Mouse (Mus musculus) midbrain, embryonic 15.5 days (tissue): ENCODE results near the gene Bpnt1. TPM values are rescaled to one million over a fixed set of nuclear protein-coding genes. Genes with fewer than 3 reads are reported as not detected.
A peak's percentile ranks its signal among the peaks of the same experiment; 100 is the strongest.

Source experiments
- ATAC-seq: fragments of 200-750 bp; cut with Nextera tagmentation; replicated peaks from 2 replicates; pipeline ENCODE4 v1.8.0; 2017; ENCODE audit warnings: moderate TSS enrichment
- H3K27ac ChIP-seq: fragments of 300-500 bp; sonication (generic); 2 replicates; pipeline ENCODE4 v1.5.1; 2015; ENCODE audit warnings: mild to moderate bottlenecking, inconsistent platforms
- H3K27me3 ChIP-seq: fragments of 300-500 bp; sonication (generic); replicated peaks from 2 replicates; pipeline ENCODE4 v1.6.1; 2015; ENCODE audit warnings: inconsistent platforms
- H3K36me3 ChIP-seq: fragments of 300-500 bp; sonication (generic); replicated peaks from 2 replicates; pipeline ENCODE4 v1.6.1; 2015; ENCODE audit warnings: inconsistent platforms
- H3K4me1 ChIP-seq: fragments of 300-500 bp; sonication (generic); 2 replicates; pipeline ENCODE4 v1.6.1; 2015; ENCODE audit warnings: inconsistent platforms
- H3K4me2 ChIP-seq: fragments of 300-500 bp; sonication (generic); 2 replicates; pipeline ENCODE4 v1.6.1; 2015; ENCODE audit warnings: inconsistent platforms, mild to moderate bottlenecking, moderate library complexity
- H3K4me3 ChIP-seq: fragments of 300-500 bp; sonication (generic); 2 replicates; pipeline ENCODE4 v1.5.1; 2015; ENCODE audit warnings: mild to moderate bottlenecking, inconsistent platforms
- H3K9ac ChIP-seq: fragments of 300-500 bp; sonication (generic); 2 replicates; pipeline ENCODE4 v1.6.1; 2015; ENCODE audit warnings: mild to moderate bottlenecking, inconsistent platforms
- H3K9me3 ChIP-seq: fragments of 300-500 bp; sonication (generic); 2 replicates; pipeline ENCODE4 v1.6.1; 2016; ENCODE audit warnings: inconsistent platforms
- WGBS: fragments of 180-500 bp; shearing (Covaris S2); methylation state at CpG from one replicate; pipeline ENCODE4 v1.1.7; 2015; ENCODE audit warnings: mixed read lengths; 5-methylcytosine and 5-hydroxymethylcytosine counted together
- polyA plus RNA-seq: library from polyadenylated mRNA; unstranded; fragments of >200 nt; fragmentation: Nextera tagmentation; extraction: Ambion mirVana; gene quantifications from 2 replicates; pipeline ENCODE4 v1.2.1, GENCODE M21; 2015

Bpnt1 gene
- polyA plus RNA-seq, 1 experiment from 2014 or later: 48.0 TPM

GRCm38 (mm10) chr1:185335231-185335765 is 3.3 kb downstream of the Bpnt1 start:
- H3K4me3 ChIP-seq: no peak overlapping the region
- H3K4me1 ChIP-seq: peaks cover 34% of the 10 kb centered on the region
- no peak overlapping the region for H3K9ac ChIP-seq
- no peaks in the 10 kb centered on the region for H3K27me3 ChIP-seq
- WGBS: 67% methylated on average over 6 of the region's 6 CpGs
- peaks cover 7% of the 10 kb centered on the region; the same call in 1 of the 2 replicates for H3K36me3 ChIP-seq
- H3K4me2 ChIP-seq: no peak overlapping the region
- no peaks in the 10 kb centered on the region for H3K9me3 ChIP-seq
- no peak for ATAC-seq
- H3K27ac ChIP-seq: no peak overlapping the region

GRCm38 (mm10) chr1:185336535-185336934 is 4.6 kb downstream of the Bpnt1 start:
- peaks cover 29% of the 10 kb centered on the region for H3K4me1 ChIP-seq
- no peaks in the 10 kb centered on the region for H3K9me3 ChIP-seq
- H3K4me2 ChIP-seq: no peak overlapping the region
- H3K9ac ChIP-seq: no peak overlapping the region
- no peak overlapping the region for H3K27ac ChIP-seq
- no peak for ATAC-seq
- H3K36me3 ChIP-seq: peaks cover 13% of the 10 kb centered on the region
- no peak overlapping the region for H3K4me3 ChIP-seq
- no peaks in the 10 kb centered on the region for H3K27me3 ChIP-seq
- 16% methylated on average over 3 of the region's 3 CpGs for WGBS

GRCm38 (mm10) chr1:185342441-185342840 is 10.5 kb downstream of the Bpnt1 start:
- Histone ChIP-seq H3K27me3 (no peaks in the 10 kb centered on the region), H3K4me3 (no peak overlapping the region), H3K36me3 (peaks cover 63% of the 10 kb centered on the region), H3K4me1 (no peaks in the 10 kb centered on the region), H3K9me3 (no peaks in the 10 kb centered on the region), H3K27ac (no peak overlapping the region), H3K9ac (no peak overlapping the region), H3K4me2 (no peak overlapping the region)
- 96% methylated on average over 4 of the region's 4 CpGs for WGBS
- no peak for ATAC-seq

- H3K36me3 ChIP-seq: peaks cover 73% of the 10 kb centered on the region
- no peak overlapping the region for H3K27ac ChIP-seq
- no peak overlapping the region for H3K4me3 ChIP-seq
These were observed 11.5 kb downstream of the Bpnt1 start for GRCm38 (mm10) chr1:185343422-185343821.

GRCm38 (mm10) chr1:185346188-185346587 is 14.2 kb downstream of the Bpnt1 start:
- no peaks in the 10 kb centered on the region for H3K4me1 ChIP-seq
- H3K9ac ChIP-seq: no peak overlapping the region
- WGBS: 82% methylated on average over 10 of the region's 10 CpGs
- H3K27me3 ChIP-seq: no peaks in the 10 kb centered on the region
- H3K4me3 ChIP-seq: no peak overlapping the region
- no peak overlapping the region for H3K4me2 ChIP-seq
- H3K27ac ChIP-seq: no peak overlapping the region
- no peak for ATAC-seq
- peaks cover 85% of the 10 kb centered on the region for H3K36me3 ChIP-seq
- H3K9me3 ChIP-seq: no peaks in the 10 kb centered on the region

More at GRCm38 (mm10) chr1:185343422-185343821, 11.5 kb downstream of the Bpnt1 start:
- 84% methylated on average over 8 of the region's 8 CpGs for WGBS
- no peaks in the 10 kb centered on the region for H3K9me3 ChIP-seq
- H3K9ac ChIP-seq: no peak overlapping the region
- ATAC-seq: no peak
- H3K4me1 ChIP-seq: no peaks in the 10 kb centered on the region
- no peak overlapping the region for H3K4me2 ChIP-seq
- H3K27me3 ChIP-seq: no peaks in the 10 kb centered on the region

- Histone ChIP-seq H3K4me2 (no peak overlapping the region), H3K36me3 (peaks cover 69% of the 10 kb centered on the region), H3K9ac (no peak overlapping the region), H3K4me1 (no peaks in the 10 kb centered on the region), H3K4me3 (no peak overlapping the region), H3K27ac (no peak overlapping the region), H3K9me3 (no peaks in the 10 kb centered on the region), H3K27me3 (no peaks in the 10 kb centered on the region)
- ATAC-seq: no peak
- WGBS: 95% methylated on average over 14 of the region's 14 CpGs
These were observed 17.8 kb downstream of the Bpnt1 start for GRCm38 (mm10) chr1:185349741-185350140.

GRCm38 (mm10) chr1:185350611-185351010 is 18.7 kb downstream of the Bpnt1 start:
- H3K27ac ChIP-seq: no peak overlapping the region
- no peaks in the 10 kb centered on the region for H3K27me3 ChIP-seq
- peaks cover 68% of the 10 kb centered on the region for H3K36me3 ChIP-seq
- no peak for ATAC-seq
- H3K9ac ChIP-seq: no peak overlapping the region
- H3K4me2 ChIP-seq: no peak overlapping the region
- no peak overlapping the region for H3K4me3 ChIP-seq
- 94% methylated on average over 4 of the region's 4 CpGs for whole genome bisulfite sequencing
- H3K9me3 ChIP-seq: no peaks in the 10 kb centered on the region
- no peaks in the 10 kb centered on the region for H3K4me1 ChIP-seq

- no peak for ATAC-seq
- H3K4me3 ChIP-seq: no peak overlapping the region
- H3K4me1 ChIP-seq: no peaks in the 10 kb centered on the region
- no peaks in the 10 kb centered on the region for H3K27me3 ChIP-seq
- H3K27ac ChIP-seq: no peak overlapping the region
- WGBS: 91% methylated on average over 12 of the region's 12 CpGs
- H3K36me3 ChIP-seq: peaks cover 65% of the 10 kb centered on the region
- H3K9ac ChIP-seq: no peak overlapping the region
- no peak overlapping the region for H3K4me2 ChIP-seq
- no peaks in the 10 kb centered on the region for H3K9me3 ChIP-seq
These were observed 20.2 kb downstream of the Bpnt1 start for GRCm38 (mm10) chr1:185352151-185352550.

- ATAC-seq: no peak
- no peak overlapping the region for H3K27ac ChIP-seq
- H3K4me3 ChIP-seq: no peak overlapping the region
- no peak overlapping the region for H3K4me2 ChIP-seq
- H3K36me3 ChIP-seq: peaks cover 59% of the 10 kb centered on the region
- no peaks in the 10 kb centered on the region for H3K9me3 ChIP-seq
- H3K9ac ChIP-seq: no peak overlapping the region
- no peaks in the 10 kb centered on the region for H3K27me3 ChIP-seq
- no peaks in the 10 kb centered on the region for H3K4me1 ChIP-seq
- 96% methylated on average over 8 of the region's 8 CpGs for WGBS
These were observed 21.4 kb downstream of the Bpnt1 start for GRCm38 (mm10) chr1:185353351-185353750.

GRCm38 (mm10) chr1:185354731-185355130 is 22.8 kb downstream of the Bpnt1 start:
- Histone ChIP-seq H3K4me2 (no peak overlapping the region), H3K36me3 (peaks cover 48% of the 10 kb centered on the region), H3K27ac (no peak overlapping the region), H3K4me3 (no peak overlapping the region), H3K9ac (no peak overlapping the region), H3K4me1 (no peaks in the 10 kb centered on the region), H3K9me3 (no peaks in the 10 kb centered on the region), H3K27me3 (no peaks in the 10 kb centered on the region)
- WGBS: 91% methylated on average over 4 of the region's 4 CpGs
- no peak for ATAC-seq

- Histone ChIP-seq H3K27me3 (no peaks in the 10 kb centered on the region), H3K4me1 (no peaks in the 10 kb centered on the region), H3K4me3 (no peak overlapping the region), H3K9me3 (no peaks in the 10 kb centered on the region), H3K36me3 (peaks cover 37% of the 10 kb centered on the region), H3K9ac (no peak overlapping the region), H3K4me2 (no peak overlapping the region), H3K27ac (no peak overlapping the region)
- no peak for ATAC-seq
- 97% methylated on average over 8 of the region's 8 CpGs for WGBS
These were observed 24.3 kb downstream of the Bpnt1 start for GRCm38 (mm10) chr1:185356246-185356645.

GRCm38 (mm10) chr1:185358211-185358610 is 26.3 kb downstream of the Bpnt1 start:
- peaks cover 6% of the 10 kb centered on the region for H3K4me1 ChIP-seq
- no peak overlapping the region for H3K4me3 ChIP-seq
- H3K9ac ChIP-seq: no peak overlapping the region
- no peaks in the 10 kb centered on the region for H3K27me3 ChIP-seq
- H3K9me3 ChIP-seq: no peaks in the 10 kb centered on the region
- no peak overlapping the region for H3K4me2 ChIP-seq
- WGBS: 90% methylated on average over 4 of the region's 4 CpGs
- H3K36me3 ChIP-seq: peaks cover 31% of the 10 kb centered on the region
- no peak overlapping the region for H3K27ac ChIP-seq
- ATAC-seq: no peak

- Histone ChIP-seq H3K9ac (peak within 1 kb of the TSS; percentile 73), H3K27me3 (no peaks in the 10 kb centered on the region), H3K36me3 (peaks cover 4% of the 10 kb centered on the region; the same call in 1 of the 2 replicates), H3K4me1 (peaks cover 29% of the 10 kb centered on the region), H3K4me3 (peak within 1 kb of the TSS; percentile 88), H3K9me3 (no peaks in the 10 kb centered on the region), H3K4me2 (peak within 1 kb of the TSS; percentile 64), H3K27ac (peak within 1 kb of the TSS; percentile 89)
- peak; percentile 98 for ATAC-seq
- under 1% methylated on average over 92 of the region's 92 CpGs for WGBS
These were observed 30.9 kb downstream of the Bpnt1 start, which contains the start of gene Eprs for GRCm38 (mm10) chr1:185362677-185363520. Gene Eprs, plus strand, starts transcription at chr1:185363044.
